Mouse (Mus musculus): ENCODE results near the gene Shisa7.
"Not testable (repeated sequence)": the region's sequence is repeated elsewhere in the genome, so short reads cannot be mapped to it uniquely, and the experiment has no call there.

The Shisa7 gene

GRCm38 (mm10) chr7:4844917-4845309, 417 bp upstream of the Shisa7 start:
- no peak for DNase-seq (ENCODE audit: low read depth)

DNA sequence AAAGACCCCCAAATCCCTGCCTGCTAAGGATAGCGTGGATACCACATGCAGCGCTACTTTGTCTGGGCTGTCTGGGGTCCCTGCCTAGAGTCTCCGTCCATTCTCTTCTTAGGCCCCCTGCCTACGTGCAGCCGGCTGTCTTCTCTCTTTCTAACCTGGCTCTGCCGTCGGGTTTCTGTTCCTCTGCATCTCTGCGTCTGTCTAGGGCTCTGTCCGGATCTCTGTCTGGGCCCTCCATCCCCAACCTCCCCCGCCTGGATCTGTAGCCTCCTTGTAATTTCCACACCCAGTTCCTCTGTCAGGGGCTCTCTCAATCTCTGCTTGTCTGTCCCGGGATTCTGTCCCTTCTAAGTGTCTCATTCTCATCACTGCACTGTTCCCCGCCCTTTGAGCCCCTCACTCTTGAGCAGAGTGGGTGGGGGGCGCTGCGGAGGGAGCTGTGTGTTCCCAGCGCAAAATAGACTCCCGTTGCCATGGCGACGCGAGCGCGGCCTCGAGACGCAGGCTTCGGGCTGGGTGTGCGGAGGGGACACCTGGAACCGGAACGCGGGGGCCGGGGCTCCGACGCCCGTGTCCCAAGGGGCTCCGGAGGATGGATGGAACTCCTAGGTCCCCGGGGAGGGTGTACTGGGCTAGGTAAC, 772 bp downstream of the Shisa7 start:
- no peak for DNase-seq (ENCODE audit: low read depth)

- DNase-seq (ENCODE audit: low read depth) = no peak
These were observed 1.8 kb downstream of the Shisa7 start for GRCm38 (mm10) chr7:4842634-4843131.

DNA sequence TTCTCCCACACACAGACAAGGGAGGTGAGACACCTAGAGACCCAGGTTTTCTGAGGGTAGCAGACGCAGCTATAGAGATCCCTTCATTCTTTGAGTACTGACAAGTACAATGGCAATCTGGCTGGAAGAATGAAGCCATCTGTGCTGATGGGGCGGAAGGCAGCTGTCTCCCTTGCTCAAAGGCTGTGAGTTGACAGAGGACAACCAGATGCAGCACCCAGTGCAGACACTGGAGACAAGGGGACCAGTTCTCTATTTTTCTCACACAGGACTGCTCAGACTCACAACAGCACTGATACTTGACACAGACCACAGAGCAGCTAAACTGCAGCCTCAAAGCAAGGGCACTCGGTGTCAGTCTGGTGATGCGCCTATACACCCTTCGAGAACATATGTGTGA, 2.4 kb downstream of the Shisa7 start:
- no peak for DNase-seq (ENCODE audit: low read depth)

- DNase-seq (ENCODE audit: low read depth) = no peak
These were observed 6.9 kb downstream of the Shisa7 start for GRCm38 (mm10) chr7:4837639-4838038.

- no peak for DNase-seq (ENCODE audit: low read depth)
These were observed 8.1 kb downstream of the Shisa7 start for GRCm38 (mm10) chr7:4836351-4836792.

DNA sequence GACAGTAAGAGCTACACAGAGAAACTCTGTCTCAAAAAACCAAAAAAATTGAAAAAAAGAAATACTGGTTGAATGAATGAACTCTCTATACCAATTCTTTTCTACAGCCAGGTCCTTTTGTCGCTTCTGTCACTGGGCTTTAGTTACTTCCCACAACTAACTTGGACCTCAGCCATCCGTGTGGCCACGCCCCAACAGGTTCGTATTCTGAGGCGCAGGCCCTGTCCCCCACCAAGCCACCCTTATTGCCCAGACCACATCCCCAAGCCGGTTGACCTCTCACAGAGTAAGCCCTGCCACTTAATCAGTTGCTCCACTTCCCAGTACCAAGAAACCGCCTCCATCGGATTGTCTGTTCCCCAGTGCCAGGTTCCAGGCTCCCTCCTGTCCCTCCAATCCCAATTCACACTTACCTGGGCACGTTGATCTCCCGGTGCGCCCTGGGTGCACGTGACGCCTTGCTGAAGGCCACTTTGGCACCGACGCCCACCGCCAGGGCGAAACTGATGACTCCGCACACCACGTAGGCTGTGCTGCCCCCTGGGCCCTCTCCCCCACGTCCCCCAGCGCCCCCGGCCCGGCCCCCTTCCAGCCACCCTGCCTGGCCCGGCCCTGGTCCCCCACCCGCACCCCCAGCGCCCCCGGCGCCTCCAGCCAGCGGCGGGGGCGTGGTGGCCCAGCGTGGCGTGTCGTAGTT, 8.7 kb downstream of the Shisa7 start:
- no peak for DNase-seq (ENCODE audit: low read depth)

DNA sequence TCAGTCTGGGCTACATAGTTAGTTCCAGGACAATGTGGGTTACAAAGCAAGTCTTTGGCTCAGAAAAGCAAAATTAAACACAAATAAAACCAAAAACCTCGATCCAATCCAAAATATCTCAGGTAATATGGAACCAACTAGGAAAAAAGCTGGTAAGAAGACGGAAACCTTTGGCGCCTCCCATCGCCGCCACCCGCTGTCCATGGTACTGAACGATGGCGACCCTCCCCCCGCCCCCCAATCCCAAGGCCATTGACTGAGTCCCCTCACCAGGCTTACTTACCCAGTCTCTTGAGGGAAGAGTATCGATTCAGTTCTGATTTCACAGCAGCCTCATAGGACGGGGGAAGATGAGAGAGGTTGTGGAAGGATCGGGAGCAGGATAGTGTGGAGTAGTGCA, 14.0 kb downstream of the Shisa7 start:
- no peak for DNase-seq (ENCODE audit: low read depth)

- no peak for DNase-seq (ENCODE audit: low read depth)
These were observed 19.1 kb downstream of the Shisa7 start for GRCm38 (mm10) chr7:4825365-4825764.

DNA sequence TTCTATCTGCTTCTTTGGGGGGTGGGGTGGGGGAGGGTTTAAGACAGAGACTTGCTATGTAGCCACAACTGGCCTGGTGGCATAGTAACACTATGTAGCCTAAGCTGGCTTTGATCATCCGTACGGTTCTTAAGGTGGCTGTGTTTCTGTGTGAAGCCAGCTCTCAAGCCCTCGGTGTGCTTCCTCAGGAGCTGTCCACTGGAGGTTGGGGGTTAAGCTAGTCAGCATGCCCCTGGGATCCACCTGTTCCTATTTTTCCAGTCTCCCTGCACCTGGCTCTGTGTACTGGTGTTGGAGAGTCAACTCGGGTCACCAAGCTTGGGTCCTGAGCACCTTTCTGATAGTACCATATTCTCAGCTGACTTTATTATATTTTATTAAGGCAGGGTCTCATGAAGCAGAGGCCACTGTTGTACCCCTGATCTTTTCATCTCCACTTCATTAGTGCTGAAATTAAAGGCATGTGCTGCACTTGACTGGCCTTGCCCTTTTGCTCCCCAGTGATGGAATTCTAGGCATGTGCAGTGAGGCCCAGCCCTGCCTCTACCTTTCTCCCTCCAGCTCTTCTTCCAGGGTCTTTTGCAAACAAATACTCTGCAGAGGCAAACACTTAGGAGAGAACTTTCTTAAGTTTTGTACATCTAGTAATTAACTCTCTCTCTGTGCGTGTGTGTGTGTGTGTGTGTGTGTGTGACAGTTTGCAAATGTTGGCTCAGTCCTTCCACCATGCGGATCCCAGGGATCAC, 22.2 kb downstream of the Shisa7 start:
- no peak for DNase-seq (ENCODE audit: low read depth)

GRCm38 (mm10) chr7:4821690-4822089, 22.8 kb downstream of the Shisa7 start:
- no peak for DNase-seq (ENCODE audit: low read depth)

DNA sequence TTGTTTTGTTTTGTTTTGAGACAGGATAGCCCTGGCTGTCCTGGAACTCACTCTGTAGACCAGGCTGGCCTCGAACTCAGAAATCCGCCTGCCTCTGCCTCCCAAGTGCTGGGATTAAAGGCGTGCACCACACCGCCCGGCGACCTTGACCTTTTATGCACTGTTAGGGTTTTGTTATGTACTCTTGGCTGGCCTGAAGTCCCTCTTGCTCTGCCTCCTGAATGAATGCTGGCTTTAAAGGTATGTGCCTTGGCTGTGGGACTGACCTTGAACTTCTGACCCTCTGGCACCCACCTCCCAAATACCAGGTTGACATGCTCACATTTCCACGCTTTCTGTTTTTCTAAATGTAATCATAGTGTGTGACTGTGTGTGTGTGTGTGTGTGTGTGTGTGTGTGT, 23.6 kb downstream of the Shisa7 start:
- DNase-seq (ENCODE audit: low read depth) = not testable (repeated sequence)

DNA sequence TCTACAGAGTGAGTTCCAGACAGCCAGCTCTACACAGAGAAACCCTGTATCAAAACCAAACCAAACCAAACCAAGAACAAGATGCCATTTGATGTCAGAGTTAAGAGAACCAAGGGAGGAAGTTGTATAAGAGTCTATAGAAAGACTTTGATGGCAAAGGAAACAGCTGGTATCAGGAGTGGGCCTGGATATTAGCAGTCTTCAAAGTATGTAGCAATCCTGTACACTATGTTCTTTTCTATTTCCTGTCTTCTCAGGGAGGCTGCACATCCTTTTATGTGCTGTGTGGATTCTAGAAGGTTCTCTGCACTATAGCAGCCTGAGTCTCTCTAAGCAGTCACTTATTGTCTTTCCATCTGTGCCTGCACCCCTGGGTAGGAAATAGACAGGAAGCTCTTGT, 27.9 kb downstream of the Shisa7 start:
- no peak for DNase-seq (ENCODE audit: low read depth)

- DNase-seq (ENCODE audit: low read depth) = no peak
These were observed 31.2 kb downstream of the Shisa7 start for GRCm38 (mm10) chr7:4813105-4813791.

- peak; percentile 97 for DNase-seq (ENCODE audit: low read depth)
These were observed 32.0 kb downstream of the Shisa7 start, which contains the start of gene Ube2s for GRCm38 (mm10) chr7:4812303-4813104. Gene Ube2s (minus strand): TSS chr7:4812590.

DNA sequence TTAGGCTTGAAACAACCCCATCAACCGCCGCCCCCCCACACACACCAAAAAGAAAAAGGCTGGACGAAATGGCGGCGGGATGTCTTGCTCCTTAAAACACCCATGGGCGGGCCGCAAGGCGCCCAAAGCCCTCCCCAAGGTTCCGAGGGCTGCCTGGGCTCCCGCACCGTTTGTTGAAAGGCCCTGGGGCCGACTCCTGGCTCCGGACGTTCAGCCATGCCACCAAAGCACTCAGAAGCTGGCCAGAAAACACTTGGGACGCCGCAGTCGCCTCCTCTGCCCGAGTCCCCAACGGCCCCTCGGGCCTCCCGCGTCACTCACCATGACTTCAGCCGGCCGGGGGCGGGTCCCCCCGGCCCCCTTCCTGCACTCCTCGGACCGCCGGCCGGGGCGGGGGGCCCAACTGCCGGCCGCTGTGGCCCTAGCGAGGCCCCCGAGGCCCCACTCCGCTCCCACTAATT, 32.6 kb downstream of the Shisa7 start:
- no peak for DNase-seq (ENCODE audit: low read depth)

DNA sequence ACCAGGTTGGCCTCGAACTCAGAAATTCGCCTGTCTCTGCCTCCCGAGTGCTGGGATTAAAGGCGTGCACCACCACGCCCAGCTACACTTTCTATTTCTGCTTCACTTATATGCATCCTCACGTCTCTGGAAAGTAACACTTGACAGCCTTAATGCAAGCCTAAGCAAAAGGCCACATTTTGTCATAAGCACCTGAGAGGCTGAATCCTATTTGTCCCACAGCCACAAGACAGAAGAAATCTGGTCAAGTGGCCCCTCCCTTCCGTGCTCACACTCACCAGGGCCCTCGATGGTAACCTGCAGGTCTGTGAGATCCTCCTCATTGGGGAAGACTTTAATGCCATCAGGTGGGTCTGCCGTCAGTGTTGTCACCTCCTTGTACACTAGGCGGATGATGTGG, 33.4 kb downstream of the Shisa7 start:
- not testable (repeated sequence) for DNase-seq (ENCODE audit: low read depth)

DNA sequence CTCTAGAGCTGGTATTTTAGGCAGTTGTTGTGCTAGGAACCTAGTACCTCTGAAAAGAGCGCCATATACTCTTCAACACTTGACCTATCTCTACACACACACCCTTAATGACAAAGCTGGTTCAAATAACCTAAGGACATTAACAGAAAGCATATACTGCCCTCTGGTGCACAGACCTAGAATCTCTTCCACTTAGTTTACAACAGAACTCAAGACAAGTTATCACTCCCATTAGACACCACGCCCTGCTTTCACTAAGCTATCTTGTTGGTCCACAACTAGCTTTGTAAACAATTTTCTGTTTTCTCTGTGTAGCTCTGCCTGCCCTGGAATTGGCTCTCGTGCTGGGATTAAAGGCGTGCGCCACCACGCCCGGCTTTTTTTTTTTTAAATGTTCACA, 37.8 kb downstream of the Shisa7 start:
- DNase-seq (ENCODE audit: low read depth) = no peak

GRCm38 (mm10) chr7:4802247-4802646, 42.2 kb downstream of the Shisa7 start:
- no peak for DNase-seq (ENCODE audit: low read depth)

DNA sequence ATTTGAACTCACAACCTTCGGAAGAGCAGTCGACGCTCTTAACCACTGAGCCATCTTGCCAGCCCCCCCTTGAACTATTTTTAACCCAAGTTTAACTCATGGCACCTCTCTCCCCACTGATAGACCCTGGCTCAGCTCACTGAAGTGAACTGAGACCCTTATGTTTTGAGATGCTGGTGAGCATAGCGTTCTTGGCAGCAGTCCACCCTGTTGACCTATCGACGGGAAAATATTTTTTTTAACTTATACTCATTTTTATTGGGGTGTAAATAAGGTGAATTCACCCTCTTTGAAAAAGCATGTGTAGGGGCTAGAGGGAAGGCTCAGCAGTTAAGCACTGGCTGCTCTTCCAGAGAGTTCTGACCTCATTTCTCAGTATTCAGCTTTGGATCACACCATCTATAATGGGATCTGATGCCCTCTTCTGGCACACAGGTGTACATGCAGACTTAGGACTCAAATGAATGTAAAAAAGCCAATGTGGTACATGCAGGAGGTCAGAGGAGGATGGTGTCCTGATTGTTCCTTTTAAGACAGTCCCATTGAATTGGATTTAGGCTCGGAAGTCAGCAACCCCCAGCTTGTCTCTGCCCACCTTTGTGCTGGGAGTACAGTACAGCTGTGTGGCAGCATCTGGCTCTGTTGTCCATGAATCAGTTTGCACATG, 48.6 kb downstream of the Shisa7 start:
- DNase-seq (ENCODE audit: low read depth) = no peak

Measured in c-Kit-positive CD71-negative TER-119-negative erythroid progenitor cells, embryonic 14.5 days (primary cell).